Comparison of ENCODE assay signal across 8 mouse cellular contexts in the genomic region with DNA sequence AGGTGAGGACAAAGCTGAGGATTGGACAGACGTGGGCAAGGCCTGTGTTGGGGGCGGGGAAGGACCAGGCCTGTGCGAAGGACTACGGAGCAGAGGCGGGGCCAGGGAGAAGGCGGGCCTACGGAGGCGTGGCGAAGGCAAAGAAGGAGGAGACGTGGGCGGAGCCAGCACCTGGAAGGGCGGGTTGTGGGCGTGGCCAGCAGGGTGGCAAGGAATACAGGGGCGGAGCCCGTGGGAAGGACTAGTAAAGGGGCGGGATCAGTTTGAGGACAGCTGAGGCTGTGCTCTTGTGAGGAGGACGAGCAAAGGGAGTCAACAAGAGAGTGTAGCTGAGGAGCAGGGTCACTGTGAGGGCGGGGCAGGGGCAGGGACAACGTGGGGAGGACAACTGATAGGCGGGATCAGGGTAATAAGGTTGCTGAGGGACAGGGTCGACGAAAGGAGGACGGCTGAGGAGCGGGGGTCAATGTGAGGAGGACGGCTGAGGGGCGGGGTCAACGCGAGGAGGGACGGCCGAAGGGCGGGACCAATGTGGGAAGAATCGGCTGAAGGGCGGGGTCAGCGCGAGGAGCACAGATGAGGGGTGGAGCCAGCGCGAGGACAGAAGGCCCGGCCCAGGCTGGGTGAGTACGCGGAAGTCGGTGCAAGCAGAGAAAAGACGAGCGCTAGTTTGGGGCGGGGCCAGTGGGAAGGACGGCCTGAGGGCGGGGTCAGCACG. TPM values are rescaled to one million over a fixed set of nuclear protein-coding genes. Genes with fewer than 3 reads are reported as not detected.
A peak's percentile ranks its signal among the peaks of the same experiment; 100 is the strongest.
DNase-seq lines count a peak whose midpoint lies in the region; ATAC-seq lines count a peak whose summit lies in the region.

No protein-coding gene starts in this region.

- DNase-seq in NIH3T3 (ENCODE audit: low read depth), result peak; percentile 100
- peak; percentile 99 to 100 for DNase-seq in cerebellum, postnatal 10 days
- DNase-seq in frontal cortex, postnatal 10 days (ENCODE audit: low spot score in 2 of 2), result peak; percentile 97 to 99
- DNase-seq in layer of hippocampus, postnatal 14 days (ENCODE audit: low spot score in 2 of 2), result peak; percentile 97 to 99
- DNase-seq in lung, postnatal 14 days, result peak; percentile 100
- peak; percentile 94 for DNase-seq in retina, adult 2 months (ENCODE audit: low read depth, low spot score)
- DNase-seq in thymus, postnatal 36 days, result peak; percentile 99 to 100

- H3K4me2 ChIP-seq in hindbrain, embryonic 12.5 days (replicated peaks), result peak overlapping the region; percentile 98

- ATAC-seq in hindbrain, embryonic 12.5 days (ENCODE audit: low FRiP score), result peak; percentile 90

- H3K27me3 ChIP-seq in hindbrain, embryonic 12.5 days, result peaks cover 32% of the 10 kb centered on the region

- peak overlapping the region; percentile 79; the same call in 1 of the 2 replicates for H3K9ac ChIP-seq in hindbrain, embryonic 12.5 days

- H3K36me3 ChIP-seq in hindbrain, embryonic 12.5 days, result no peaks in the 10 kb centered on the region

- H3K27ac ChIP-seq in hindbrain, embryonic 12.5 days, result peak overlapping the region; percentile 71

- H3K4me1 ChIP-seq in hindbrain, embryonic 12.5 days, result peaks cover 57% of the 10 kb centered on the region

- H3K4me3 ChIP-seq in hindbrain, embryonic 12.5 days, result peak overlapping the region; percentile 62

- H3K9me3 ChIP-seq in hindbrain, embryonic 12.5 days (replicated peaks), result no peaks in the 10 kb centered on the region

- under 1% methylated on average over 46 of the region's 47 CpGs for WGBS in hindbrain, embryonic 12.5 days

RNA-seq across cellular contexts. Expression of a gene that starts 0.5 kb away (rescaled TPM):
- 2.5 and 3.3 TPM in 2 replicates for polyA plus RNA-seq in hindbrain, embryonic 12.5 days (2016; fragmentation: Nextera tagmentation; extraction: Ambion mirVana)
- total RNA-seq in layer of hippocampus, postnatal 14 days (2021), result 10 to 100 TPM; 28.3 to 31.7 TPM

Comparison
In these comparisons a context has a peak if more than half of its experiments do, and no peak if none do; other contexts are left out.
1. Peak in every context shown above with its lines: DNase-seq, ATAC-seq, H3K4me3 ChIP-seq and H3K27ac ChIP-seq.